Mouse (Mus musculus) CD4-positive naive resting alpha-beta T cell, adult 76 days (primary cell): ENCODE data around the gene Gm8126. TPM values are rescaled to one million over a fixed set of nuclear protein-coding genes. Genes with fewer than 3 reads are reported as not detected.

ENCODE experiments used
- total RNA-seq: library from RNA; stranded (reverse); gene quantifications from one replicate; pipeline ENCODE4 v1.2.4, GENCODE M21; 2023

Gene Gm8126
- total RNA-seq: not detected

DNA sequence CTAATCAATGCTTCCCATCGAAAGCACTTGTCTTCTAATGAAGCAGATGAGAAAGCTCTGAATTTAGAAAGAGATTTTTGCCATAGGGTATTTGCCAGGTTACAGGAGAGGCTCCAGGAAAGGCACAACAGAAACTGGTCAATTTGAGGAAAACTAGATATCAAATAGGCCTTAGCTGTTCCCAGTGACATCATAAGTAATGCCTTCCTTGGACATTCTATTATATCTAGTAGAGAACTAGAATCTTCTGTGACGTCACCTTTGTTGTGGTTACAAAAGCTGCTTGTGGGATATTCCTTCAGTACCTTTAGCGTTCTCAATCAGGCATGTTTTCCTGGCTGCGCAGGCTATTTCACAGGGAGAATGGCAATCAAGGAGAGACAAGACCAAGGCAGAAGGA is at the start of gene Gm8126:
Gene Gm8126, plus strand, starts transcription at position 301 of the 400 bp plus-strand sequence.

DNA sequence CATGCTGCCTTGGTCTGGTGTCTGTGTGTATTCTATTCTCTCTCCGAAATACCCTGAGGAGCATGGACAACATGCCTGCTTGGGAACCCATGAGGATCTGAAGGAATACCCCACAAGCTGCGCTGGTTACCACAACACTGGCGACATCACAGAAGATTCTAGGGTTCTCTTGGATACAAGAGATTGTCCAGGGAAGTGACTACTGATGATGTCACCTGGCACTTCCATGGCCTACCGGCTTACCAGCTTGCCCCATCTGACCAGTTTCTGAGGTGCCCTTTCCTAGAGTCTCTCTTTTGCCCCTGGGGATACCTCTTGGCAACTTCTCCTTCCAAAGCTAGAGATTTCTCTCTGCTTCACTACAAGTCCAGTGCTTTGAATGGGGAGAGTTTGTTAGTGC is 23.2 kb upstream of the Gm8126 start, which contains the start of gene Gm8122:
Gene Gm8122, minus strand, starts transcription at position 101 of the 400 bp plus-strand sequence.

DNA sequence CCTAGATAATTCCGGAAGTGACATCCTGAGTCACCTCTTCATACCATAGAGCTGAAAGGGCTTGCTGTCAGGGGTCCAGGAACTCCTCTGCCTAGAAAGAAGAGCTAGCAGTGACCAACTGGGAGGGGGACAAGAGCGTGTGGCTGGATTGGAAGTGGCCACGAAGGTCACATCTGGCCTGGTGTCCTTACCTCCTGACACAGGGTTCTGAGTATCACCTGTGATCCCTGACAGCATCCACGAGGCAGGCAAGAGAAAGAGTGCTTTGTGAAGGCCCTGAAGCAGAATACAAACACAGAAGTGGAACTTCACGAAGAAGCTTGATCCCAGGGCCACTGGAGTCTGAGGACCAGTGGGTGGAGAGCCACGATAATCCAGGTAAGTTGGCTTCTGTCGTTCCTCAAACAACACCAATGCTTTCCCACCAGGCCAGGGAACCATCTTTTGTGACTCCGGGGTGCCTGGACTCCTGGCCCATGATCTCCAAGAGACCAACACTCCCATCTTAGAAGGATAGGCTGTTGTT is 16.6 kb downstream of the Gm8126 start, which contains the start of gene Gm9732:
Gene Gm9732, plus strand, starts transcription at position 51 of the 526 bp plus-strand sequence.

DNA sequence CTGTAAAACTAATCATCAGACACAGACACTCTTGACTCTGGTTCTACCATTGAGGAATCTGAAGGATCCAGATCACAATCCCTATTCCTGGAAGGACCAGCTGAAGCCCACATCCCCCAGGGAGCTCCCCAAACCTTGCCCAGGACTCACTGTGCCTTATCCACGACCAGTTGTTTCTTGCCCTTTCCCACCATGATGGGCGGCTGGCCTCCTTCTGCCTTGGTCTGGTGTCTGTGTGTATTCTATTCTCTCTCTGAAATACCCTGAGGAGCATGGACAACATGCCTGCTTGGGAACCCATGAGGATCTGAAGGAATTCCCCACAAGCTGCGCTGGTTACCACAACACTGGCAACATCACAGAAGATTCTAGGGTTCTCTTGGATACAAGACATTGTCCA is 35.1 kb downstream of the Gm8126 start, which contains the start of gene Gm8127:
Gene Gm8127, minus strand, starts transcription at position 330 of the 400 bp plus-strand sequence.

Other genes with a start within 250 kb of the Gm8126 start
- not detected for gene Gm10376, start 243.0 kb upstream of the Gm8126 start, total RNA-seq
- gene Gm8094, start 182.0 kb upstream of the Gm8126 start, total RNA-seq: not detected
- not detected for gene Gm8104, start 158.0 kb upstream of the Gm8126 start, total RNA-seq
- not detected for gene Gm7233, start 78.8 kb upstream of the Gm8126 start, total RNA-seq
- not detected for gene Gm8122, start 23.3 kb upstream of the Gm8126 start, total RNA-seq
- not detected for gene Gm9732, start 16.4 kb downstream of the Gm8126 start, total RNA-seq
- not detected for gene Gm8127, start 35.2 kb downstream of the Gm8126 start, total RNA-seq
- not detected for gene 1700001F09Rik, start 89.2 kb downstream of the Gm8126 start, total RNA-seq
- gene Gm8138, start 157.7 kb downstream of the Gm8126 start, total RNA-seq: not detected